Mouse (Mus musculus) forebrain, embryonic 13.5 days (tissue): ENCODE measurements around the gene 1700012A03Rik. TPM values are rescaled to one million over a fixed set of nuclear protein-coding genes. Genes with fewer than 3 reads are reported as not detected.

Source experiments
- ATAC-seq: fragments of 200-750 bp; cut with Nextera tagmentation; 2 replicates; pipeline ENCODE4 v1.8.0; 2017
- H3K27ac ChIP-seq: fragments of 300-500 bp; sonication (generic); 2 replicates; pipeline ENCODE4 v1.5.1; 2015; ENCODE audit warnings: inconsistent platforms, mild to moderate bottlenecking, moderate library complexity
- H3K27me3 ChIP-seq: fragments of 300-500 bp; sonication (generic); 2 replicates; pipeline ENCODE4 v1.6.1; 2015; ENCODE audit warnings: mild to moderate bottlenecking, inconsistent platforms
- H3K36me3 ChIP-seq: fragments of 300-500 bp; sonication (generic); 2 replicates; pipeline ENCODE4 v1.6.1; 2015; ENCODE audit warnings: mild to moderate bottlenecking, inconsistent platforms; ENCODE audit not compliant: poor library complexity, severe bottlenecking
- H3K4me1 ChIP-seq: fragments of 300-500 bp; sonication (generic); 2 replicates; pipeline ENCODE4 v1.6.1; 2015; ENCODE audit warnings: inconsistent platforms
- H3K4me2 ChIP-seq: fragments of 300-500 bp; sonication (generic); 2 replicates; pipeline ENCODE4 v1.6.1; 2015; ENCODE audit warnings: inconsistent platforms, mild to moderate bottlenecking, moderate library complexity
- H3K4me3 ChIP-seq: fragments of 300-500 bp; sonication (generic); 2 replicates; pipeline ENCODE4 v1.5.1; 2015; ENCODE audit warnings: mild to moderate bottlenecking, inconsistent platforms
- H3K9ac ChIP-seq: fragments of 300-500 bp; sonication (generic); 2 replicates; pipeline ENCODE4 v1.6.1; 2015; ENCODE audit warnings: mild to moderate bottlenecking, inconsistent platforms
- H3K9me3 ChIP-seq: fragments of 300-500 bp; sonication (generic); replicated peaks from 2 replicates; pipeline ENCODE4 v1.6.1; 2016; ENCODE audit warnings: inconsistent platforms
- WGBS: fragments of 180-500 bp; shearing (Covaris S2); methylation state at CpG from one replicate; pipeline ENCODE4 v1.1.7; 2015; 5-methylcytosine and 5-hydroxymethylcytosine counted together
- polyA plus RNA-seq: library from polyadenylated mRNA; unstranded; fragments of >200 nt; fragmentation: Nextera tagmentation; extraction: Ambion mirVana; gene quantifications from 2 replicates; pipeline ENCODE4 v1.2.1, GENCODE M21; 2015

1700012A03Rik gene
- polyA plus RNA-seq = not detected in 2 replicates

DNA sequence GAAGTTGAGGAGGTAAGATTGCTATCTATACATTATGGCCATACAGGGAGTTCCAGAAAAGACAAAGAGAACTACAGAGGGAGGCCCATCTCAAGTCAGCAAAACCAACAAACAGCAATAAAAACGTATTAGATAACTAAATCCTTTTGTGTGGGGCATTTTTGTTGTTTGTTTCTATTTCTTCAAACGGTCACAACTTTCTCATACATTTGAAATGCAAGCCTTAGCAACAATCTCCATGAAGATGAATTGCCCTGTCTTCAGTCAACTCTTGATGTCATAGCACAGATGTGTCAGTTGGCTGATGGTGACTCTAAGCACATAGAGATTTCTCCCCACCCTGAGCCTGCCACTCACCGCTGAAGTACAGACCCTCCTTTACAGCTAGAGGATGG is at the start of gene 1700012A03Rik:
TSS of gene 1700012A03Rik (plus strand) at position 296 of the 395 bp plus-strand sequence.
- Histone ChIP-seq H3K9me3 (no peaks in the 10 kb centered on the region), H3K36me3 (no peaks in the 10 kb centered on the region), H3K4me1 (peaks cover 17% of the 10 kb centered on the region), H3K4me3 (no peak within 1 kb of the TSS), H3K27ac (peak within 1 kb of the TSS; percentile 54), H3K4me2 (no peak within 1 kb of the TSS), H3K27me3 (no peaks in the 10 kb centered on the region), H3K9ac (no peak within 1 kb of the TSS)
- WGBS = 93% methylated on average over 3 of the region's 3 CpGs
- no peak for ATAC-seq

DNA sequence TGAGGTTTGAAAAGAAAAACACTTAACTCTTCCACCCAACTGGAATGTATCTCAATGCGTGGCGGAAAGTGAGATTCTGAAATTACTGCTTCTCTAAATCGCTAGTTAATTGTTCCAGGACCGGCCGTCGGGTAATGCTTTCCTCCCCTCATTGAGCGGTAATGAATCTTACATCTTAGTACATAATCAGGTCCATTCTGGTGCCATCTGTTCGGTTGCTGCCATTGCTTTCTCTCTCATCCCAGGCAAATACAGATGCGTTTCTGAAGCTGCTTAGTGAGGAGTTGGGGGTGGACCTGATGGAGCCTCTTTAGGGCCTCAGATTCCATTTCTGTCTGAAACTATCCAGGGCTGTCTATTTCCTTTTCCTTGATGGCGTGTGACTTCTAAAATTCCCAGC is 45.8 kb upstream of the 1700012A03Rik start:
- Histone ChIP-seq H3K4me1 (no peaks in the 10 kb centered on the region), H3K27me3 (no peaks in the 10 kb centered on the region), H3K4me2 (no peak overlapping the region), H3K36me3 (no peaks in the 10 kb centered on the region), H3K9ac (no peak overlapping the region), H3K9me3 (0 out of 2 replicates have a peak, but pooled peaks cover 3% of the 10 kb centered on the region), H3K4me3 (no peak overlapping the region), H3K27ac (no peak overlapping the region)
- ATAC-seq = no peak
- WGBS = 72% methylated on average over 10 of the region's 10 CpGs

DNA sequence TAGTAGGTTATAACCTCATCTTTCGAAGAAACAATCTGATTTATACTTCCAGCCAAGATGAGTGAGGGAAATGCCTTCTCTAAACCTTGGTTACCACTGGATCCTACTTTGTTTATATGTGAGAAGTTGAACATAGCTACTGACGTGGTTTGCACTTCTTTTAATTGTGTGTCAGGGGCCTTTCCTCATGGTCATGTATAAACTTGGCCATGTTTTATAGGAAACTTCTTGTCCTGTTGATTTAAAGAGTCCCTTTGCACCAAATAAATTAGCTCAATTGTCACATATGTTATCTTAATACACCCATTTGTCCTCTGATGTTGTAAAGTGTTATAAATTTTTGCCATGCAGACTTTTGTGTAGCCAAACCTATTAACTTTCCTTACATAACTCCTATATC is 44.1 kb upstream of the 1700012A03Rik start:
- Histone ChIP-seq H3K36me3 (no peaks in the 10 kb centered on the region), H3K27ac (no peak overlapping the region), H3K9me3 (0 out of 2 replicates have a peak, but pooled peaks cover 3% of the 10 kb centered on the region), H3K9ac (no peak overlapping the region), H3K4me3 (no peak overlapping the region), H3K4me1 (no peaks in the 10 kb centered on the region), H3K4me2 (no peak overlapping the region), H3K27me3 (no peaks in the 10 kb centered on the region)
- no peak for ATAC-seq
- 81% methylated on average over 2 of the region's 2 CpGs for whole genome bisulfite sequencing

DNA sequence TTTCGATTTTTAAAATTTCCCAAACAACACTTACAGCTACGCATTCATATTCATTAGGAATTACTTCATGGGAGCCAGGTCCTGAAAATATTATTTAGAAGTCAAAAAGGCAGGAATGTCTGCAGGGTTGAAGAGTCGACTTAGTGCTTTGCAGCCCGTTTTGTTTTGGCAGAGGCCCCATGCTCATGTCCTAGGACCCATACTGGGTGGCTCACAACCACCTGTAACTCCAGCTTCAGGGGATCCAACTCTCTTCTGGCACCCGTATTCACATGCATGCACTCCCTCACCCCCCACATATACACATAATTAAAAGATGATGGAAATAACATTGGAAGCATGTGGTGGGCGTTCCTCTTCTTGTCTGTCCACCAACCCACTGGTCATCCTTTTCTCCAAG is 43.7 kb upstream of the 1700012A03Rik start:
- H3K9ac ChIP-seq = no peak overlapping the region

DNA sequence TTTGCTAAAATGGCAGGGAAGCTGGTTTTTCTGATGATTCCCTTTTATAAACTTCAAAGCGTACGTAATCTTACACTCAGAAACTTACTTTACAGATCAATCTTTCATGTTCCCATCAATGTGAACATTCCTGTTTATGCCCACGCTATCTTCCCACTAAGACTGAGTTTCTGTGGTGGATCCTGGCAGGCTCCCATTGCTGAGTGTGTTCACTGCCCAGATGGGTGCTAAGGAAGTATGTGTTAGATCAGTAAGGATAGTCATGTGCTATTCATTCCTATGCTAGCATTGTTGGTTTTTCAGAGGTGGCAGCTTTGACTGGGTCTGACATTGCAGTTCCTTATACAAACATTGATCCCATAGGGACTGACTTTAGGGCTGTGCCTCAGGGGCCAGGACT is 42.7 kb upstream of the 1700012A03Rik start:
- Histone ChIP-seq H3K27me3 (no peaks in the 10 kb centered on the region), H3K4me3 (no peak overlapping the region), H3K36me3 (no peaks in the 10 kb centered on the region), H3K4me1 (no peaks in the 10 kb centered on the region), H3K4me2 (no peak overlapping the region), H3K9me3 (0 out of 2 replicates have a peak, but pooled peaks cover 3% of the 10 kb centered on the region), H3K27ac (no peak overlapping the region), H3K9ac (no peak overlapping the region)
- WGBS = 91% methylated on average over 3 of the region's 3 CpGs
- ATAC-seq = no peak

More for the DNA sequence above, 43.7 kb upstream of the 1700012A03Rik start:
- Histone ChIP-seq H3K4me1 (no peaks in the 10 kb centered on the region), H3K4me2 (no peak overlapping the region), H3K36me3 (no peaks in the 10 kb centered on the region), H3K27me3 (no peaks in the 10 kb centered on the region), H3K4me3 (no peak overlapping the region), H3K27ac (no peak overlapping the region), H3K9me3 (0 out of 2 replicates have a peak, but pooled peaks cover 3% of the 10 kb centered on the region)
- ATAC-seq = no peak
- WGBS = 89% methylated on average over 6 of the region's 6 CpGs

DNA sequence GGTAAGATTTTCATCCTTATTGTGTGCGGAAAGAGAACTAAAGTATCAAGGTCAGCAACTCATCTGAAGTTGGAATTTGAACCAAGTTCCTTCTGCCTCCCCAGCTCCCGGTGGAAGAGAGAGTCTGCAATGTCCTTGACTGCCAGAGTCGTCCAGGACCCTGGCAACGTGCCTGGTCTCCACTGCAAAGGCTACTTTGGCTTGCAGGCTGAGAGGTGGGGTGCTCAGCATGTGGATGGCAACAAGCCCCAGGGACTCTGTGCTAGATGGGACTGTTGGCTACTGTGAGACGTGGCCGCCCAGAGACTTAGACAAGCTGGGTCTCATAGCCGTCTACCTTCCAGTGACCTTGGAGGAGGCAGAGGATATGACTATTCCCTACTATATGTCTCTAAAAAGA is 33.2 kb upstream of the 1700012A03Rik start:
- Histone ChIP-seq H3K4me1 (peaks cover 16% of the 10 kb centered on the region), H3K27ac (no peak overlapping the region), H3K9me3 (no peaks in the 10 kb centered on the region), H3K4me2 (no peak overlapping the region), H3K36me3 (no peaks in the 10 kb centered on the region), H3K4me3 (no peak overlapping the region), H3K27me3 (no peaks in the 10 kb centered on the region), H3K9ac (no peak overlapping the region)
- WGBS = 87% methylated on average over 7 of the region's 7 CpGs
- no peak for ATAC-seq

DNA sequence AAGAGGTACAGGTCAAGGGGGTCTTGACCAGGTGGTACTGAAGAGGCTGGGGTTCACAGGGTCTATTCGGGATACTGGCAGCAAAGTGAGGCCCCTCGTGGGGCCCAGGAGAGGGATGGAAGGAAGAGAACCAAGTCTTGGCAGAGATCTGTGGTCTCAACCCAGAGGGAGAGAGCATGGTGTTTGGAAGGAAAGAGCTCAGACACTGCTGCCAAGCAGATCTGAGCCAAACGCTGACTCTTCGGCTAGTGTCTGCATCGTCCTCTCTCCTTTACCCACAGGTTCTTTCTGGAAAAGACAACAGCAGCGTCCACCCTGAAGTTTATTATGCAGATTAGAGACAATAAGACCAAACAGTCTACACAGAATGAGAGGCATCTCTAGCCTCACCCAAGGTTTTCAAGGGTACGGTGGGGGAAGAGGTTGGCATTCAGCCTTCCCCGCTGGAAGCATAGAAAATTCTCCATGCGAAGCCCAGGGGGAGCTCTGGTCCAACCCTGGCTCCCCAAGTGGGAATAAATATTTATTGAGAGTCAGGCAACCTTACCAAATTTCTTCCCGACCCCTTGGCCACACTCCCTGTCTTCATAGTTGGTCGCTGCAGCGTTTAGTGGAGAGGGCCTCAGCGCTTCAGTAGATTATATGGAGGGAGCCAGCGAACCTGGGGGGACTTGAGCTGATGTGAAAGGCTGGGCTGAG is 32.5 kb upstream of the 1700012A03Rik start:
- Histone ChIP-seq H3K27me3 (no peaks in the 10 kb centered on the region), H3K4me3 (no peak overlapping the region), H3K4me1 (peaks cover 16% of the 10 kb centered on the region), H3K36me3 (no peaks in the 10 kb centered on the region), H3K4me2 (no peak overlapping the region), H3K9ac (no peak overlapping the region), H3K27ac (no peak overlapping the region), H3K9me3 (no peaks in the 10 kb centered on the region)
- 66% methylated on average over 14 of the region's 14 CpGs for WGBS
- ATAC-seq = peak; percentile 21; the same call in 1 of the 2 replicates

DNA sequence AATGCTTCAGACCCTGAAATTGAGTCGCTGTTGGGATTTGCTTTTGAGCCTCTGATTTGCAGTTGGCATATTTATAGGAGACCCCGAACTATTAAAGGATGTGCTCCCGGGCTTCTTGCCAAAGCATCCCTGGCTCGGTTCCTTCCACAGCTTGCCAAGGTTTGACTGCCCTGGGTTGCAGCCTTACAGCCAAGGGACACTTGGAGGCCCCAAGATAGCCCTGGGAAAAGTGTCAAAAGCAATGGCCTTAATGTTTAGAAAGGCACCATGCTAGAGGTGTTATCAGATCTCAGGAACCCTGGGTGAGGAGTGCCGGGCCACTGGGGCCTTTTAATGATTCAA is 32.0 kb upstream of the 1700012A03Rik start:
- H3K9ac ChIP-seq = no peak overlapping the region
- H3K4me3 ChIP-seq = no peak overlapping the region
- no peaks in the 10 kb centered on the region for H3K36me3 ChIP-seq
- H3K4me2 ChIP-seq = no peak overlapping the region
- peaks cover 16% of the 10 kb centered on the region for H3K4me1 ChIP-seq
- no peaks in the 10 kb centered on the region for H3K27me3 ChIP-seq
- no peak overlapping the region for H3K27ac ChIP-seq
- 55% methylated on average over 5 of the region's 5 CpGs for WGBS
- no peaks in the 10 kb centered on the region for H3K9me3 ChIP-seq
- ATAC-seq = peak; percentile 24; the same call in 1 of the 2 replicates

DNA sequence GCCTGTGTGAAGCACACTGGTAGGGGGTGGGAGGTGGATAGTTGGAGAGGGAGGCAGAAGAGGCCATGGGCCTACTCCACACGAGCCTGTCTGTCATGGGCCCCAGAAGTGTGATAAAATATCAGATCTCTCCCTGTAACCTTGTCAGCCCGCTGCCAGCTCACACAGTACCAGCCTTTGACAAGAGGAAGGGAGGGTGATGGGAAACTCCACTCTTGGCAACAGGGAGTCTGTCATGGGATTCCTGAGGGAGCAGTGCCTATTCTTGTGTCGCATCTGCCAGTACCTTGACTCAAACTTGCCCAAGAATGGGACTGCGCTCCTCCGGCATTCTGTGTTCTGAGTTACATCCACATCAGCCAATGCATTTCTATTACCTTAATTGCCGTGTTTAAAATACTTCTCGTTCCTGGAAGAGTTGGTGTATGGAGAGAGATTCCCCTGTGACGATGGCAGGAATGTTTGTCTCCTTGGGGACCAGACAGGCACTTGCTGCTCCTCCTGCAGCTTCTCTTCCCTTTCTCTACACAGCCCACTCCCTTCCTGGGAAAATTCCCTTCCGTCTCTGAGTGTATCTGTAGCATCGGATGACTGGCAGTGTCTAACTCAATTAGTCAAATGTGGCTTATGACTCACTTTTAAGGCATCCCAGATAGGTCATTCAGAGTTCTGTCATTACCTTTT is 28.1 kb upstream of the 1700012A03Rik start:
- Histone ChIP-seq H3K4me2 (no peak overlapping the region), H3K9me3 (no peaks in the 10 kb centered on the region; the same call in 1 of the 2 replicates), H3K4me3 (no peak overlapping the region), H3K9ac (no peak overlapping the region), H3K27me3 (no peaks in the 10 kb centered on the region), H3K27ac (no peak overlapping the region), H3K4me1 (peaks cover 13% of the 10 kb centered on the region), H3K36me3 (no peaks in the 10 kb centered on the region)
- 88% methylated on average over 10 of the region's 10 CpGs for WGBS
- ATAC-seq = no peak

DNA sequence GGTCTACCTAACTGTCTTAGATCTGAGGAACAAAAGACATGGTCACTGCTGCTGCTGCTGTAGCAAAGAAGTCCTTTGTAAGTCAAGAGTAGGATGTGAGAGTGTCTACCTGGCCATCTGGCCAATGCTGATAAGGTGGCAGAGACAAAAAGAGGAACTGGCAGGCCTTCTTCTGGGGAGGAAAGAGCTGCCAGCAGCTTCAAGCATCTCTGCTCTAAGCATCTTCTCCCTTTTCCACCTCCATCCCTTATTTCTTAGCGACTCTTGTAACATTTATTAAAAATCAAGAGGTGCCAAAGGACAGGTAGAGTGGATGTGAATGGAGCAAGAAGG is 27.5 kb upstream of the 1700012A03Rik start:
- WGBS = 100% methylated on average over 1 of the region's 1 CpGs
- Histone ChIP-seq H3K9me3 (no peaks in the 10 kb centered on the region; the same call in 1 of the 2 replicates), H3K9ac (no peak overlapping the region), H3K27ac (no peak overlapping the region), H3K4me3 (no peak overlapping the region), H3K27me3 (no peaks in the 10 kb centered on the region), H3K4me2 (no peak overlapping the region), H3K36me3 (no peaks in the 10 kb centered on the region), H3K4me1 (peaks cover 8% of the 10 kb centered on the region)
- no peak for ATAC-seq

DNA sequence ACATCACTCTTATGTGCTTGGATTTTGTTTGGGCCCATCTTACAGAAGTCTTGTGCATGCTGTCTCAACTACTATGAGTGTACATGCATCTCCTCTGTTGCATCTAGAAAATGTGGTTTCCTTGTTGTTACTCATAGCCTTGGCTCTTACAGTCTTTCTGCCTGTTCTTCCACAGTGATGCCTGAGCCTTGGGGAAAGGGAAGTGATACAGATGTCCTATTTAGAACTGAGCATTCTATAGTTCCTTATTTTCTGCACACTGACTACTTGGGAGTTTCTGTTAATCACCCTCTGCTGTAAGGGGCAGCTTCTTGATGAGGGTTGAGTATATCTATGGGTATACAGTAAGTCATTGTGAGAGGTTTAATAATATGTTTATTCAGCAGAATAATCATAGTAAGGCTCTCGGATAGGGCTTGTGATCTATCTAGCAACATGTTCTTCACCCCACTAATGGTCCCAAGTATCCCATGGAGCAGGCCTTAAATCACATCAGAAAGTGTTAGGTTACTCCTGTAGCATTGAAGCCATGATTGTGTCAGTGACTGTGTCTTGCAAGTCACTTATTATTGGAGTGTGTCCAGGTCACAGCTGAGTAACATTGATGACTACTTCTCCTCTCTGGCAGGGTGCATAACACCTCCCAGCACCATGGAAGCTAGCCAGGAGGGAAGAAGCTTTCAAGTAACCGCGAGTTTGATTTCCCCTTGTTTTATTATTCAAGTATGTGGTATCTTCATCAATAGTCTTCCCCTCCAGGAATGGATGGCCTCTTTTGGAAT is 21.6 kb upstream of the 1700012A03Rik start:
- WGBS = 89% methylated on average over 3 of the region's 3 CpGs
- no peaks in the 10 kb centered on the region for H3K36me3 ChIP-seq
- ATAC-seq = no peak
- no peak overlapping the region for H3K4me3 ChIP-seq
- no peak overlapping the region for H3K9ac ChIP-seq
- H3K27me3 ChIP-seq = no peaks in the 10 kb centered on the region
- H3K9me3 ChIP-seq = no peaks in the 10 kb centered on the region; the same call in 1 of the 2 replicates
- H3K4me1 ChIP-seq = no peaks in the 10 kb centered on the region
- H3K4me2 ChIP-seq = no peak overlapping the region
- no peak overlapping the region for H3K27ac ChIP-seq

DNA sequence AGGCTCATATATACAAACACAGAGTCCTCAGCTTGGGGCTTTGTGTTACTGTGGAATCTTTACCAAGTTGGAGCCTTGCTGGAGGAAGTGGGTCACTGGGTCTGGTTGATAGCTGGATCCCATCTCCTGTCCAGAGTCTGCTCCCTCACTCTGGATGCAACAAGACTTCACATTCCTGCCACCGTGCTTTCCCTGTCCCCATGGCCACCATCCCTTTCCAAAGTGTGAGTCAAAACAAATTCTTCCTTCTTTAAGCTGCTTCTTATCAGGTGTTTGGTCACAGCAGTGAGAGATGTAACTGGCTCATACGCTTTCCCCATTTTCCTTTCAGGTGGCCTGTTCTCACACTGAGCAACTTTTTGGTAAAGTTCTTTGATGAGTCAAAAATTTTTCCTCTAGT is 15.8 kb upstream of the 1700012A03Rik start:
- WGBS = 76% methylated on average over 2 of the region's 2 CpGs
- no peak overlapping the region for H3K27ac ChIP-seq
- no peak overlapping the region for H3K4me3 ChIP-seq
- no peak overlapping the region for H3K9ac ChIP-seq
- H3K36me3 ChIP-seq = no peaks in the 10 kb centered on the region
- no peaks in the 10 kb centered on the region for H3K9me3 ChIP-seq
- H3K4me2 ChIP-seq = no peak overlapping the region
- no peak for ATAC-seq
- H3K27me3 ChIP-seq = no peaks in the 10 kb centered on the region
- H3K4me1 ChIP-seq = no peaks in the 10 kb centered on the region
